Mouse (Mus musculus) lung, postnatal 25 days (tissue): ENCODE measurements at regions not wholly inside any gene's neighbourhood (a gene's known extent, or its start where the extent isn't known, plus 50 kb on each side); places are given as distances from the start of the nearest gene placed in this dataset.
A peak's percentile ranks its signal among the peaks of the same experiment; 100 is the strongest.

Experiments
- DNase-seq: peaks from one replicate; pipeline ENCODE4 v3.0.0; 2022; ENCODE audit warnings: low spot score

DNA sequence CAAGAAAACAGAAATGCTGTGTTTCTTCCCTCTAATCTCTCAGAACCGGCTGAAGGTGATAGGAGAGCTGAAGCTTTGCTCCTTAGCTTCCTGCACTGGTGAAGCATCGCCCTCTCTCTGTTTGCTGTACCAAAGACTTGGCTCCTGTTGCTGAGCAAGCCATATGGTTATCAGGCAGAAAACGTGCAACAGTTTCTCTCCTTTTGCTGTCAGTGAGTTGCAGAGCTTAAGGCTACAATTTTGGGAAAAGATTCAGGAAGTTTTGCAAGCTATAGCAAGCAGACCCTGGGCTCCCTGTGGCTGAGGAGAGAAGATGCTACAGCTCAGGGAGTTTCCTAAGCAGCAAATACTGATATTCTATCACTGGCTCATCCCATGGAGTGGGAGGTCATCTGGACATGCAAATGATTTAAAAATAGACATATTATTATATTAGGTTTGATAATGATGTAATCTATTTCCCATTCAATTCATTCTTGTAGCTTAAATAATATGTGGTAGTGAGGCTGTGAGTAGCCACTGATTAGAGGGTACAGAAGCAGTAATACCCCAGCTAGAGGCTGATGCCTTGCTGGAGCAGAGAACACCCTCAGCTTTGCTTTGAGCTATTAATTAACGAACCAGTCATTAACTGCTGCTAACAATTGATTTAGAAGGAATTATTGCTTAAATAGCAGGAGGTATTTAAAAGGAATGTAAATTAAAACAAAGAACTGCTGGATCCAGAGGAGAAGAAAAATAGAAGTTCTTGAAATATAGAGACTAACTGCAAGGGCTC, 240.1 kb upstream of the Emcn start:
- DNase-seq = no peak

DNA sequence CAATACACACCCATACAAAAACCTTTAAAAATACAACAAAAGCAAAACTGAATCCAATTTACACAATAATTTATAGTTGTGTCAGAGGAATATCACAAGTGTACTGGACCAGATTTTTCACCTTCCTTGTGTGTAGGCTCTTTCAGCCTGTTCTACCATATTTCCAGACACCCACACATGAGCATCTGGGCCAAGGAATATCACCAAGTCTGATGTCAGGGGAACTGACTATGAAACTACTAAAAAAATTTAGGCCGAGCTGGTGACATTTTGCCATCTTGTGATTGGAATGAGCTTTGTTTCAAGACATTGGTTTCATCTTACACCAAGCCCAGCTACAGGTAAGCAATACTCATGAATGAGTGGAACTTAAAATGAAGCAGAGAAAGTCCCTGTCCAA, 234.9 kb upstream of the Emcn start:
- DNase-seq = no peak

DNA sequence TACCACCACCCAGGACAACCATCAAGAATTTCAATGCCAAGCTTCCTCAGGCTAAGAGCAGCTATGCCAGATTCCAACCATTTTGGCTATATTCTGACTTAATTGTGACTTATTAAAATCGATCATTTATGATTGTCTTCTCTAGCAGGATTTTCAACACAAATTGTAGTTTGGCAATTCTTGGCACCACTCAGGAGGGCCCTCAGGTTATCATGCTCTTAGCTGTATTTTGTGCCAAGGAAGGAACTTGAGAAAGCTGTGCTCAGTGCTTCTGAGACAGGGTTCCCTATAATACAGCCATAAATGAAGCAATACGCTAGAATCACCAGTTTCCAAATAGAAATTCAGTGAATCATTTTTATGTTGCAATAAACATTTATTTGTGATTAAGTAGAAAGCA, 232.7 kb upstream of the Emcn start:
- no peak for DNase-seq

DNA sequence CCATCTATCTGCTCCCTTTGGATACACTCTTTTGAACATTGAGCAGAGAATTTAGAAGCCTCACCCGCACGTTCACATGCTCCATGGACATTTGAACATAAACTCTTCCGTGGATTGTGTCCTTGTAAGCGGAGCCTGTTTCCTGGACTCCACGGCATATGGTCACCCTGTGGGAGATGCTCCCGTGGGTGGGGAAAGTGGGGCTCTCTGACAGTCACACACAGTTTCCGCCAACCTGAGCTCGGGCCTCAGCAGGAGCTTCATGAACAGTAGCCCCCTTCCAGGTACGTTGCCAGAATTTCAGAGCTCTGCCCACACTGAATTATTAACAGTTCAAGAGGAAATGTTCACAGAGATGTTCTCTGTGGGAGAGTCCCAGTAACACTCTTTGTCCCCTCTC, 231.1 kb upstream of the Emcn start:
- no peak for DNase-seq

DNA sequence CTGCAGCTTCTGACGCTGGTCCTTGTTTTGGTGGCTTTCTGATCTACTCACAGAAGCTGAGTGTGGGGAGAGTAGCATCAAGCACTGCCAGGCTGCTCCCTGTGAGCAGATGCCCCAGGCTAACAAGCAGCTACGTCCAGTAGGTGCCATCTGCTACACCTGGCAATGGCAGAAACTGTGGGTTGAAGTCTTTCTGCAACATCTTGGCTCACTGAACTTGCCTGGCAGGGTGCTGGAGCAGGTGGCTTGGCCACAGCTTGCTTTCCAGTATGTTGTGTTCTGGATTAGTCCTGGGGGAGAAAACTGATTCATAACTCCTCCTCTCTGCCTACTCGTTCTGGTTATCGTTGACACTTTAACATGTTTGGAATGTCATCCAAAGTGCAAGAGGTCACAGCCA, 230.4 kb upstream of the Emcn start:
- no peak for DNase-seq

DNA sequence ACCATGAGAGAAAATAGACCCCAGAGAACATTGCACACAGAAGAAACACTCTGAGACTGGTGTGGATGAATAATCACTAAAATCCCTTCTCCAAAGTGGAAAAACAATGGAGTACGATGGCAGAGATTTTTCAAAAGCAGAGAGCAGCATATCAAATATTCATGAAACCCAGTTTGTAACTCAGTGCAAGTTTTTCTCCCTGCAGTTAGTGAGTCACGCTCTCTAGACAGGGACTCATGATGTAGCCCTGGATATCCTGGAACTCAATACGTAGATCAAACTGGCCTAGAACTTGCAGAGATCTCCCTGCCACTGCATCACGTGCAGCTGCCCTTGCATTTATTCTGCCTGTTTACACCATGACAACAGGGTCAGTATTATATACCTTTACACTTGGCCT, 210.9 kb upstream of the Emcn start:
- DNase-seq = no peak

DNA sequence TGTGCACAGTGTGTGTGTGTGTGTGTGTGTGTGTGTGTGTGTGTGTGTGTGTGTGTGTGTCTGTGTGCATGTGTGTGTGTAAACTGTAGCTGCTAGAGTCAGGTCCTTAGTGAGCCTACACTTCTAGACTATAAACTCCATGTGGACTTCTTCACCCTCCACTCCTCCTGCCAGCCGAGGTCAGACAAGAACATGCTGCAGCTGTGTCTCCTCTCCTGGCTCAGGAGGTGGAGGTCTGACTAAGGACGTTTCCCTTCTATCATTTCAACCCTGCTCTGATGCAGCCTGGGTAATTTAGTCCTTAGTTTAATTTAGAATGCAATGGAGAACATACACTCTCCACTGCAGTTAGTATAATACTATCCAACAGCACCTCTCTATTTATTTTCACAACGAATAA, 198.8 kb upstream of the Emcn start:
- no peak for DNase-seq

DNA sequence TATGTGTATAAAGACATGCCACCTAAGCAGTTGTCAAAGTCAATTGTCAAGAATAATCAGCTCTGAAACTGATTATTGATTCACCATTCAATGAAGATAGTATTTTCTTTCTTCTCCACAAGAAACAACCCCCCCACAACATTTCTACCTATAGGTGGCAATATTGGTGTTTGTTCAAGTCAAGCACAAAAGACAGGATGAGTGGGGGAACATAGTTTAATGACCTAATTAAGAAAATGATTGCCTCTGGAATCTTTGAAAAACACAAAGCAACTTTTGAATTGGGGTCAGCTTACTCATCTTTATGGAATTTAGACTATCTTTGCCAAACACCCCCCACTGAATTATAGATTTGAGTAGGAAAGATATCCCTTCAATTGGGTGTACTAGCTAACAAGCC, 194.8 kb upstream of the Emcn start:
- DNase-seq = peak; percentile 21

DNA sequence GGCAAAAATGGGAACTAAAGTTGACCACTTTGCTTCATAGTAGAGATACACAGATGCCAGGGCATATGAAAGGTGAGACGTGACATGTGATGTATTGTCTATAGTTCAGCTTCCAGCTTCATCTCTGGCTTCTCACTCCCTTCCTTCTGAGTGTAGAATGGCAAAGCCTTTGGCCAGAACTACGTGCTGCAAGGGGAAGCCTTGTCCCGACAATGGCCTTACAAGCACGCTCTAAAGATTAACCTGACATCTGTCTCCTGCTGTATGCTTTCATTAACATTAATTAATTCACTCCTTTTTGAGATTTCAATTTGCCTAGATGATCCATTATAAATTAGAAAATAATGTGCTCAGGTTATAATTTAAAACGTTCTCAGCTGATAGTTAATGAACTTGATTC, 193.5 kb upstream of the Emcn start:
- DNase-seq = no peak

DNA sequence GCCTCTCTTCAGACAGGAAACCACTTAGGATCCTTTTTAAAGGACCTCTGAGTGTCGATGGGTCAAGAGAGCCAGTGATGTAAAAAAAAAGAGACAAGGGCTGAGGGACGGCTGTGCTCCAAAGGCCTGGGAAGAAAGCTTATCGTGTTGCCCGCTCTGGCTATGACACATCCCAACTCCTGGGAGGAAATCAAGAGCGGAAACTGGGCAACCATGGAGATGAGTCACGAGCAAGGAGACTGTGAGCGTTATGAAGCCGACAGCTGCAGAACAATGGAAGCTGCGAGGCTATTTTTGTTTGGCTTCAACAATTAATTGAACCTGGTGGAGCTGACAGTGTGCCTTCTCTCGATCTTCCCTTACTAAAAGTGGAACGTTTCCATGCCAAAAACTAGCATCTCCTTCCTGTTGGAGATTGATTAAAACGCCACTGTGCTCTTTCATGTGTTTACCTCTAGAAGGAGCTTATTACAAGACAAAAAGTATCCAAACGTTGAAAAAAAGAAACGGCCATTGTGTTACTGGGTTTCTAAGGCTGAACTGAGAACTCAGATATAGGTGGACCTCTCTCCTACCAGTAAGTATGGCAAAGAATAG, 190.4 kb upstream of the Emcn start:
- DNase-seq = peak; percentile 83

DNA sequence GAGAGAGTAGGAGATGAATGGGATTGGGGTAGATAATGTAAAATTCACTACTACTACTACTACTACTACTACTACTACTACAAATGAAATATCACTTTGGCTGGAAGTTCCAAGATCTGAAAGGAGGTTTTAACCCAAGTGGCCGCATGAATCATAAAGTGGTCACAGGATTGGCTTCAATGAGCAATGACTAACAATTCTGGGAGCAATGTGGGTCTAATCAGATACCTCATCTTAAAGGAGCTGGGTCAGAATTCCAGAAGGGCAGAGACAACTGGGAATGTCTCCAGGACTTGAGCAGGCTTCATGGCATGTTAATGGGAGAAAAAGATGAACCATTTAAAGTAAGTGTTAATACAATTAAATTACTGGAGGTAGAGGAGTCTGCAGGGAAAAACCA, 189.4 kb upstream of the Emcn start:
- DNase-seq = no peak

DNA sequence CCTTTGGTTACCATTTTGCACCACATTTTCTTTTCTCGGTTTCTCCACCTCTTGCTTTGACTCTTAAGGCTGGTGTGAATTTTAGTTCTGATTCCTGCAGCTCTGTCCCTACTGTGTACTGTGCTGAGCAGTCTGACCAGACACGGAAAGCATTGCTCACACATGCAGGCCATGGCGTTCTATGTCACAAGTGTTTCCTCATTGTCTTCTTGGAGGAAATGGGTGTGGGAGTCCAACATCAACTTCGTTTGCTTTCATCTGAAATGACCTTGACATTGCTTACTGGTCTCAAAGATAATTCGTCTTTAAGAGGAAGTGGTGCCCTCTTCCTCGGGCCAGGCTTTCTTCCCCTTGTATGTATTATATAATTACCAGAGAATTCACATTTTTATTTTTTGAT, 187.6 kb upstream of the Emcn start:
- DNase-seq = peak; percentile 61

DNA sequence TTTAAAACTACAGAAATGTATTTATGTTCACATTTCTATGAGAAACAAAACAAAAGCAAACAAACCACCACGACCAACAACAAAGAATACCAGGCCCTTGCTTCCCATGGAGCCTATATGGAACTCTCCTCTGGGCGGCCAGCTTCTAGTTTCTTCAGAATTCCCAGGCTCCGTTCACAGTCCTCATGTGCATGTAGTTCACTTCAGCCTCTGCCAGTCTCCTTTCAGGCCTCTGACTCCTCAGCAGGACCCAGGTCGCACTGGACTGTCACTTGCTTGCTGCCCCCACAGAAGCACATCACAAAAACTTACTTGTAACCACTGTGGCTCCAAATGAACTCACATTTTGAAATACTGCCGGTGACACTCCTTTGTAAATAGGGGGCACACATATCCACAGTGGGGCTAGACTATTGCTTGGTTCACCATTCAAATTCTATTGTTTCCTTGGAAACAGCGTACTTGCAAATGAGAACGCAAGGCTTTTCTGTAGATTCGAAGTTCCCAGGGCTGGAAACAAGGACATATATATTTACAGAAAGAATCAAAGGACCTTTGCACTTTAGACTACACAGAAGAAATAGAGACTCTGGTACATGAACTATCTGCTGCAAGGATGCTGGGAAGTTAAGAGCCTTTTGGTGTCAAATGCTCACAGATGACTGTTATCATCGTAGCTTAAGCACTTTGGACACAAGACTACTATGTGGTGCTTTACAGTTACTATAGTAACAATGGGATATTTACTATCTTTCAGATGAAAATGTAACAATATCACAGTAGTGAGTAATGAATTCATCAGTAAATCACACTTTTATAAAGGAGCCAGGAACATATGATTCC, 186.4 kb upstream of the Emcn start:
- DNase-seq = no peak

DNA sequence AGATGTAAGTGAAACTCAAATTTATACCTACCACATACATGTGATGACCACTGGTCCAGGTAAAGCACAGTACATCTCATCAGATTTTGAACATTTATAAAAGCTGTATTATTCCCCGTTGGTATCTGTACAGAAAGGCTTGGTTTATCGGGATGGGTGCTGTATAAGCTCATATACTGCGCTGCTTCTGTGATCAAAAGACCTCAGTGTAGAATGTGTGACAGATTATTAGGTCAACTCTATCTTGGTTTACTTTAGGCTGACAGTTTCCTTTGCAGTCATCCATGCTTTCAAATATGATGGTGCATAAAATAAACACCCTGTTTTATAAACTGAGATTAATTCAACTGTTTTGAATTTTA, 185.8 kb upstream of the Emcn start:
- no peak for DNase-seq

DNA sequence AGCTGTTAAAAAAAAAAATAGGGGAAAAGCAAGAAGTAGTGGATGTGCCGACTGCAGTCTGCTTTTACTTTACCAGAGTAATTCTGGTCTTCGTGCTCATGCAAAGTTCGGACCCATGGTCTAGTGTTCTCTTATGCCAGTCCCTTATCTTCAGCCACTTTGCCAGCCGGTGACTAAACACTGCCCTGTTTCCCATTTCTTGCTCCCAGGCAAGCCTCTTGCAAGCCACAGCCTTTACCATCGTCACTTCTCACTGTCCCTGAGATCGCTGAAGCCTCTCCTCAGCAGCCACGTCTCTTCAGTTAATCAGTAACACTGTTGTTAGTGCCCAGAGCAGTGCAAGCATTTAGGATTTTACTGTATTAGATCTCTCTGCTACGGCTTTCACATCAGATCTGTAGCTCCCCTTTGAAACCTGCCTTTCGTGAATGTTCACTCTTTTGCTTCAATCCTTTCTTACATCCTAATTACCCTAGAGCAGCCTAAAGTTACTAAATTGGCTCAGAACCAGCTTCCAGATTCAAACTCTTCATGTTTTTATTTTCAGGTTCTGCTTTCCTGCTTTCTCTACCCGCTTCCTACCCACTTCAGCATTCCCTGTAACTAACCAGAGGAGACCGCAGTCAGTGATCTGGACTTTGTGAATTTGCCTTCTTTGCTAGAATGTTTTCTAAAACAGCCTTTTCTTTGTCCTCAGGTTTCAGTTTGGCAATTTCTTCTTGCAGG, 184.5 kb upstream of the Emcn start:
- DNase-seq = no peak

DNA sequence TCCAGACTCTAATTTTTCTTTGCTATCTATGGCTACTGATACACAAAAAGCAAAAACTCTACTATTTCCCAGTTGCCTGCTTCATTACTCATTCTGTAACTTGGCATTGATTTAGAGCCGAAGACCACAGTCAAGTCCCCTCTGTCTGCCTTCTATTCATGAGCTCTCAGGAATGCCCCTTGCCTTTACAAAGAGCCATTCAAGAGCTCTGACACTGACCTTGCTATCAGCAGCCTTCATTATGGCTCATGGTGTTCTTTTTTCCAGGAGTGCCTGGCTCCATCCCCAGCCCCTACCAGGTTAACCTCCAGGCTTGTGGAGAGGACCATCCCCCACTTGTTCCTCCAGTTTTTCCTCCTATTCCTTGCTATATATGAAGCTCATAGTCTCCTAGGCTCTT, 151.8 kb upstream of the Emcn start:
- DNase-seq = no peak

DNA sequence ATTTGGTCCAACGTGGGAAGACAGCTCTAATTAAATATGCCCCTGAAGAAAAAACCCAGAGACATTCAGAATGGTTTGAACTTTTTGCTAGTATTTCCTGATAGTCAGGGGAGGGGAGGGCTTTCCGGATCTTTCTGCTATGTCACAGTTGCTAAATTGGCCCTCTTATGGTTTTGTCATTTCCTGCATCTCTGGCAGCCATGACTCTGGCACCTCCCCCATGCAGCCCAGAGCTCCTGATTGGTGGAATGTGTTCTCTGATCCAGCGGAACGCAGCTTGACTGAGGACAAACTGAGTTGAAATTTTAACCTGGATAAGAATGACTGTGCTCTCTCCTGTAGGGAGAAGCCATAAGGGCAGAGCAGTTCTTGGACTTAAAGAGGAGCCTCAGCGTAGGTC, 150.4 kb upstream of the Emcn start:
- DNase-seq = no peak

DNA sequence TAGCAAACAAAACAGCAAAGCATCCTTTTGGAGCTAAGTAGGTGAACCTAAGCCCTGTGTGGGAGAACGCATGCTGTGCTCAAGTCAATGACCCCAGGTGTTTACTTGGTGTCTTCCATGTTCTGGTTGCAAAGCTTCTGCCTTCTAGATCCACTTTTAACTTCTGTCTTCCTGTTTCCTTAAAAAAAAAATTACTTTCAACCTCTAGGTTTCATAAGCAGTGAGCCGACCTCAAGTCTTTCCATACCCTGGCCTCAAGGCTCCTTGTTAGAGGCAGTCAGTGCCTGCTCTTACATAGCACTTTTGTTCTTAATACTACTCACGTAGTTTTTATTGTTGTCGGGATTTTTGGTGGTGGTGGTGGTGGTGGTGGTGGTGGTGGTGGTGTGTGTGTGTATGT, 149.9 kb upstream of the Emcn start:
- DNase-seq = no peak

DNA sequence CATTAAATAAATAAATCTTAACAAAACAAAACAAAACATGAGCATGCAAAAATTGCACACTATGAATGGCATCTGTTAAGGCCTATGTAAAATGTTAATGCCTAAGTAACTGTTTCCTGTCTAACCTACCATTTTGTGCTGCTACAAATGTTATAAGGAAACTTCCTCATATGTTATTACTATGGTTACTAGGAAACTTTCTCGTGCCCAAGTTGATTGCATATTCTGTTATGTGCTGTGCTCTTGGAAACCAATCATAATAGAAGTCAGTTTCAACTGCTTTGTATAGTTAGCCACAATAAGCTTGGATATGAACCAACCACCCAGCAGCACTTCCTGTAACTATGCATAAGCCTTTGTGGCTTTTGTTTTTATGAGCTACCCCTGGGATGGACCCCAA, 147.0 kb upstream of the Emcn start:
- no peak for DNase-seq

DNA sequence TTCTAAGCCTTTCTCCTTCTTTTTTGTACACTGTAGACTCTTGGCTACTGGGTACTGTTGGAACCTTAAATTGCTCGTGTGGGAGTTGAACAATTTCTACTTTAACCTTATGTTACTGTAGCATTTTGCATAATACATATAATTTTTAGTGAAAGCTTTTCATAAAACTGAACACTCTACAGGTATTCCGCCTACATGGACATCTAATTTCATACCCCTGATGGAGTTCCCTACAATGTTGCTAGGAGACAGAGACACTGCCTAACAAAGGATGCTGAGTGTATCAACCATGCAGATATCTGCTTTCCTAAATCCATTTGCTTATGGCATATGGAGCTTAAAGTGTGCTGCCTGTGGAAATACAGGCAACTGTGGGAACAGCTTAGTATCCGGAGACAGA, 129.2 kb upstream of the Emcn start:
- no peak for DNase-seq

DNA sequence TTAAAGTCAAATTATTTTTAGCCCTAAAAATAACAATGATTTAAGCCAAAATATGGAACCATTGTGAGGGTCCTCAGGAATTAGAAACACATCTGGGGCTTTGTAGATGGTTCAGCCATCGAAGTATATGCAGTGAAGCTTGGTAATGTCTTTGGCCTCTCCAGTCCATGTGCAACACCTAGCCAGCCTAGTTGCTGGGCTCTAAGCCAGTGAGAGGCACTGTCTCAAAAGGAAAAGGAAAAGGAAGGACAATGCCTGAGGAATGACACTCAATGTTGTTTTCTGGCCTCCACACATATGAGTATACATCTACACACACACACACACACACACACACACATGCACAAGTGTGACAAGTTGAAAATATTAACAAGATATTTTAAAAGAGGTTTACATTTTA, 124.8 kb upstream of the Emcn start:
- no peak for DNase-seq

DNA sequence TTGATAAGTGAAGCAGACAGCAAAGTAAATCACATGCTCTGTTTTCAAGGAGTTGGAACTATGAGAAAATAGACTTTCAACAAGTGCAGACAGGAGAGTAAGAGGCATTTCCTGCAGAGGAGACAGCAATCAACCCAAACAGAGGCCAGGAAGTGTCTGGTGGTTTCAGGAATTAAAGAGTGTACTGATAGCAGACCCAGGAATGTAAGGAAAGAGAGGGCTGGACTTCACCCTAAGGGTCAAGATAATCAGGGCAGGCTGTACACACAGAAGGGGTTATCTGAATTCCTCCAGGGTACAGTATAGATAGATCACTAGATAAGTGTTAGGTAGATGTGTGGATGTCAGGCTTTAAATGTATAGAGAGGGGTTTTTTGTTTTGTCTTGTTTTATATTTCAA, 123.6 kb upstream of the Emcn start:
- DNase-seq = no peak

DNA sequence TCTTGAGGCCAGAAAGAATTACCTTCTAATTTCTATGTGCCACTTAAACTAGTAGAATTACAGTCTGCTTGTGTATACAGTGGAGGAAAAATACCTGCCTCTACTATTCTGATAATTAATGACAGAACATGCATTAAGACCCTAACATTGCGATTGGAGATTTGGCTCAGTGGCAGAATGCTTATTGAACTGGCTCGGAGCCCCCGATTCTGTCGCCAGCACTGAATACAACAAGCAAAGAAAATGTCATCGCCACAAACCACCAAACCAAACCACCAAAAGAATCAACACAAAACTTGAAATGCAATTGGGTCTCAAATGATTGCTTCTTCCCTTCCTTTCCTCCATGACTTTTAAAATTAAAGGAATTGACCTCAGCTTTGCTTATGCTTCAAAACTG, 122.9 kb upstream of the Emcn start:
- no peak for DNase-seq
